Mouse (Mus musculus) liver, embryonic 15.5 days (tissue): ENCODE measurements around the gene Ntn4. TPM values are rescaled to one million over a fixed set of nuclear protein-coding genes. Genes with fewer than 3 reads are reported as not detected.

Experiments
- ATAC-seq: fragments of 200-750 bp; cut with Nextera tagmentation; 2 replicates; pipeline ENCODE4 v1.8.0; 2017; ENCODE audit warnings: moderate number of reproducible peaks, mild to moderate bottlenecking, moderate library complexity; ENCODE audit not compliant: insufficient read depth
- H3K27ac ChIP-seq: fragments of 300-500 bp; sonication (generic); replicated peaks from 2 replicates; pipeline ENCODE4 v1.5.1; 2015; ENCODE audit warnings: mild to moderate bottlenecking, inconsistent platforms
- H3K27me3 ChIP-seq: fragments of 300-500 bp; sonication (generic); 2 replicates; pipeline ENCODE4 v1.6.1; 2015; ENCODE audit warnings: mild to moderate bottlenecking, inconsistent platforms
- H3K36me3 ChIP-seq: fragments of 300-500 bp; sonication (generic); replicated peaks from 2 replicates; pipeline ENCODE4 v1.6.1; 2015; ENCODE audit warnings: moderate library complexity, mild to moderate bottlenecking, inconsistent platforms
- H3K4me1 ChIP-seq: fragments of 300-500 bp; sonication (generic); replicated peaks from 2 replicates; pipeline ENCODE4 v1.6.1; 2015; ENCODE audit warnings: inconsistent platforms
- H3K4me2 ChIP-seq: fragments of 300-500 bp; sonication (generic); 2 replicates; pipeline ENCODE4 v1.6.1; 2015; ENCODE audit warnings: moderate library complexity, mild to moderate bottlenecking, inconsistent platforms
- H3K4me3 ChIP-seq: fragments of 300-500 bp; sonication (generic); replicated peaks from 2 replicates; pipeline ENCODE4 v1.5.1; 2015; ENCODE audit warnings: mild to moderate bottlenecking, inconsistent platforms
- H3K9ac ChIP-seq: fragments of 300-500 bp; sonication (generic); 2 replicates; pipeline ENCODE4 v1.6.1; 2015; ENCODE audit warnings: moderate library complexity, mild to moderate bottlenecking, inconsistent platforms
- H3K9me3 ChIP-seq: fragments of 300-500 bp; sonication (generic); replicated peaks from 2 replicates; pipeline ENCODE4 v1.6.1; 2016; ENCODE audit warnings: inconsistent platforms
- WGBS: fragments of 180-500 bp; shearing (Covaris S2); methylation state at CpG from one replicate; pipeline ENCODE4 v1.1.7; 2015; ENCODE audit warnings: mixed read lengths; ENCODE audit not compliant: insufficient replicate concordance; 5-methylcytosine and 5-hydroxymethylcytosine counted together
- polyA plus RNA-seq: library from polyadenylated mRNA; unstranded; fragments of >200 nt; fragmentation: Nextera tagmentation; extraction: Ambion mirVana; gene quantifications from 2 replicates; pipeline ENCODE4 v1.2.1, GENCODE M21; 2015

The Ntn4 gene
- polyA plus RNA-seq: 0.07 and 0.09 TPM in 2 replicates

- Histone ChIP-seq H3K27me3 (peaks cover 79% of the 10 kb centered on the region), H3K27ac (no peak within 1 kb of the TSS), H3K4me2 (peak within 1 kb of the TSS; percentile 99), H3K4me3 (peak within 1 kb of the TSS; percentile 67), H3K9me3 (no peaks in the 10 kb centered on the region), H3K4me1 (peaks cover 36% of the 10 kb centered on the region), H3K36me3 (no peaks in the 10 kb centered on the region), H3K9ac (peak within 1 kb of the TSS; percentile 69)
- ATAC-seq: no peak
- WGBS: 6% methylated on average over 19 of the region's 30 CpGs
Observed at GRCm38 (mm10) chr10:93640521-93640952, at the start of gene Ntn4. Gene Ntn4, plus strand, starts transcription at chr10:93640681.

DNA sequence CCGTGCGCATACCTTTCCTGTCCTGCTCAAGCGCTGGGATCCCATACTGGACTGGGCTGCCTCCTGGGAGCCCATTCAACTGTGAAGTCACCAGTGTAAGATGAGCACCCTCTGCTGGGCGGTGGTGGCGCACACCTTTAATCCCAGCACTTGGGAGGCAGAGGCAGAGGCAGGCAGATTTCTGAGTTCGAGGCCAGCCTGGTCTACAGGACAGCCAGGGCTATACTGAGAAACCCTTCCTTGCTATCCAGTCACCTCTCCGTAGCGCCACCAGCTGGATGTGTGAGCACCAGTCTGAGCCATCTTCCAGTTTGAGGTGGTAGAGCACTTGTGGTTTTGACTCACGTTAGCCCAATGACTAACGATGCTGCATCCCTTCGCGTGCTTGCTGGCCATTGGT is 48.0 kb upstream of the Ntn4 start:
- peaks cover 25% of the 10 kb centered on the region for H3K4me1 ChIP-seq
- H3K9me3 ChIP-seq: no peaks in the 10 kb centered on the region
- no peaks in the 10 kb centered on the region for H3K27me3 ChIP-seq
- no peak overlapping the region for H3K4me2 ChIP-seq
- no peak overlapping the region for H3K27ac ChIP-seq
- peaks cover 2% of the 10 kb centered on the region for H3K36me3 ChIP-seq
- WGBS: 56% methylated on average over 12 of the region's 12 CpGs
- no peak overlapping the region for H3K9ac ChIP-seq
- no peak for ATAC-seq
- no peak overlapping the region for H3K4me3 ChIP-seq

DNA sequence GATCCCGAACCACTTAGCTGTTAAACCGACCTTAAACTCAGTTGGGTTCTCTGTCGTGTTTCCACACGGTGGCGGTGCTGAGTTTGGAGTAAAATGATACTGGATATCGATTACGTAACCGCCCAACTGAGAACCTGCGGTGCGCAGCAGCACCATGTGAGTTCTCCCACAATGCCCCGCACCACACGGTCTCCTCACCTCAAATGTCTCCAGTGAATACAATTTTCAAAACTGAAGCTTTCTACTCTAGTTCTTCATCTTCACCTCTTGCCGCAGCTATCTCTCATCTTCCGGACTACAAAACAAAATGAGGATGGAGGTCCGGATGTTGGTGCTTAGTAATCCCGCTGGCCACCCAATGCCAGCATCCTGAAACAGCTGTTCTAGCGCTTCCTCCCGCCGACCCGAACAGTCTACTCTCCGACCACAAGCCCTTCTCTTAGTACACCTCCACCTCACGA is 46.4 kb upstream of the Ntn4 start:
- Histone ChIP-seq H3K27me3 (no peaks in the 10 kb centered on the region), H3K4me1 (peaks cover 10% of the 10 kb centered on the region), H3K9ac (peak overlapping the region; percentile 44; the same call in 1 of the 2 replicates), H3K4me3 (peak overlapping the region; percentile 51), H3K36me3 (no peaks in the 10 kb centered on the region), H3K9me3 (no peaks in the 10 kb centered on the region), H3K27ac (no peak overlapping the region), H3K4me2 (peak overlapping the region; percentile 71)
- 1% methylated on average over 22 of the region's 22 CpGs for WGBS
- ATAC-seq: no peak

DNA sequence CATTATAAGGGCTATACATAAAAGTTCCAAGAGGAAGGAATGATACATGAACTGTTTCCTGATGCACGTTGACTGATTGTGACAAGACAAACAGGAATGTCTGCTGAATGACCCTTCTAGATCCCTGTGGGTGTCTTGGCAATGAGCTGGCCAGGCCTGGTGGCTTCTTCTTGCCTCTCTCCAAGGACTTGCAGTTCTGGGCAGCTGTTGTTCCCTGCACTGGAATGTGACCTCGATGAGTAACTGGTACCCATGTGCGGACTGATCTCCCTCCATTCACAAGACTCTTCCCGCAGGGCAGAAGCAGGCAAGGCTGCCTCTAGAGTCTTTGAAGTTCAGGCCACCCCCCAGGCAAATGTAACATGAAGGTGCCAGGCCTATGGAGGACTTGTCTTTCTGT is 44.6 kb upstream of the Ntn4 start:
- WGBS: 62% methylated on average over 4 of the region's 4 CpGs
- H3K9ac ChIP-seq: no peak overlapping the region

DNA sequence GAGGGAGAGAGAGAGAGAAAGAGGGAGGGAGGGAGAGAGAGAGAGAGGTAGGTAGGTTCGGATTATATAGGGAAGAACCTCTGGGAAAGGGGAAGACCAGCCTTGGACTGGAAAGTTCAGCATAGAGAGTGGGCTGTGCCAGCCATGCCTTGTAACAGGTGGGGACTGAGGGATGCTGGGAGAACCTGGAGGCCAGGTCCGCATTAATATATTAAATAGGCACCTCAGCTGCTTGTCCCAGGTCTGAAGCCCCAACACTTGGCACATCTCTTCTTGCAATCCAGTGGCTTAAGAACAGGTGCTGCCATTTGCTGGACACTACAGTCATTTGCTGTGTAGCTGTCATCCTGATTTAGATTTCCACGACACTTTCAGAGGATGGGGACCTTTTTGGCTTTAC is 43.8 kb upstream of the Ntn4 start:
- H3K4me2 ChIP-seq: no peak overlapping the region
- peaks cover 5% of the 10 kb centered on the region; the same call in 1 of the 2 replicates for H3K4me1 ChIP-seq
- no peak for ATAC-seq
- WGBS: 65% methylated on average over 3 of the region's 3 CpGs
- H3K36me3 ChIP-seq: no peaks in the 10 kb centered on the region
- H3K9ac ChIP-seq: no peak overlapping the region
- no peaks in the 10 kb centered on the region for H3K9me3 ChIP-seq
- H3K27ac ChIP-seq: no peak overlapping the region
- H3K4me3 ChIP-seq: no peak overlapping the region
- H3K27me3 ChIP-seq: no peaks in the 10 kb centered on the region

More for the DNA sequence above, 44.6 kb upstream of the Ntn4 start:
- H3K4me1 ChIP-seq: peaks cover 5% of the 10 kb centered on the region; the same call in 1 of the 2 replicates
- no peak overlapping the region for H3K27ac ChIP-seq
- no peaks in the 10 kb centered on the region for H3K27me3 ChIP-seq
- no peaks in the 10 kb centered on the region for H3K9me3 ChIP-seq
- no peak overlapping the region for H3K4me2 ChIP-seq
- ATAC-seq: no peak
- H3K36me3 ChIP-seq: no peaks in the 10 kb centered on the region
- H3K4me3 ChIP-seq: no peak overlapping the region

GRCm38 (mm10) chr10:93602309-93602708 is 38.2 kb upstream of the Ntn4 start:
- no peak overlapping the region for H3K9ac ChIP-seq
- no peaks in the 10 kb centered on the region for H3K4me1 ChIP-seq
- no peak overlapping the region for H3K27ac ChIP-seq
- H3K36me3 ChIP-seq: no peaks in the 10 kb centered on the region
- WGBS: 41% methylated on average over 5 of the region's 5 CpGs
- H3K27me3 ChIP-seq: no peaks in the 10 kb centered on the region
- H3K4me2 ChIP-seq: no peak overlapping the region
- no peak for ATAC-seq
- no peak overlapping the region for H3K4me3 ChIP-seq
- H3K9me3 ChIP-seq: no peaks in the 10 kb centered on the region

DNA sequence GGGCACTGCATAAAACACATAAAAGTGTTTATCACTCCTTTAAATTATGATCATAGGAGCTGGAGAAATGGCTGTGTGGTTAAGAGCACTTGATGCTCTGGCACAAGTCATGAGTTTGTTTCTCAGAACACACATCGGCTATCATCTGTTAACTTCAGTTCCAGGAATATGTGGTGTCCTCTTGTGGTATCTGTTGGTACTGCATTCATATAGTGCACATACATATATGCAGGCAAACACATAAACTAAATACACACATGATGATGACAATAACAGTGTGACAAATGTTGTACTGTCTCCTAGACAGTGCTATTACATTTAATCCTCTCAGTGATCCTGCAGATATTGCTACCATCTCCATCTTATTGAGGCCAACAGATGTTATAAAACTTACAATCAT is 37.2 kb upstream of the Ntn4 start:
- Histone ChIP-seq H3K4me1 (no peaks in the 10 kb centered on the region), H3K36me3 (no peaks in the 10 kb centered on the region), H3K9me3 (no peaks in the 10 kb centered on the region), H3K9ac (no peak overlapping the region), H3K4me2 (no peak overlapping the region), H3K27me3 (no peaks in the 10 kb centered on the region), H3K4me3 (no peak overlapping the region), H3K27ac (no peak overlapping the region)
- WGBS: 87% methylated on average over 1 of the region's 1 CpGs
- no peak for ATAC-seq

DNA sequence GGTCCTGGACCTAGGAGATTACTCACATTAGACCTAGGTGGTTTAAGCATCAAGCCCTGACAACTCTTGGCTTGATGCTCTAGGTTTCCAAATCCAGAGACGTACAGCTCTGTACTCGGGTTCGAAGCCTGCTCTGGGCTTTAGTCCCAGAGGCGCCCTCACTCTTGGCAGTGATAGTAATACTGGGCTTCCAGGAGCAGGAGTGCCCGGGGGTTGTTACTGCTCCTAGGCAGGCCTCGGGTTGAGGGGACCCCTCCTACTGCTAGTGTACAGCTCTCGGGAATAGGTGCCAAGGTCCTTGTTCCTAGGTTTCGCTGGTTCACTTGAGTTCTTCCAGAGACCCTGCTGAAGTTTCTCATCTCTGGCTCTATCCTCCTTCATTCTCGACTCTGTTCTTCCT is 34.2 kb upstream of the Ntn4 start:
- 72% methylated on average over 9 of the region's 9 CpGs for WGBS
- Histone ChIP-seq H3K4me2 (no peak overlapping the region), H3K27ac (no peak overlapping the region), H3K27me3 (no peaks in the 10 kb centered on the region), H3K4me3 (no peak overlapping the region), H3K36me3 (no peaks in the 10 kb centered on the region), H3K4me1 (no peaks in the 10 kb centered on the region), H3K9ac (no peak overlapping the region), H3K9me3 (no peaks in the 10 kb centered on the region)
- ATAC-seq: no peak

DNA sequence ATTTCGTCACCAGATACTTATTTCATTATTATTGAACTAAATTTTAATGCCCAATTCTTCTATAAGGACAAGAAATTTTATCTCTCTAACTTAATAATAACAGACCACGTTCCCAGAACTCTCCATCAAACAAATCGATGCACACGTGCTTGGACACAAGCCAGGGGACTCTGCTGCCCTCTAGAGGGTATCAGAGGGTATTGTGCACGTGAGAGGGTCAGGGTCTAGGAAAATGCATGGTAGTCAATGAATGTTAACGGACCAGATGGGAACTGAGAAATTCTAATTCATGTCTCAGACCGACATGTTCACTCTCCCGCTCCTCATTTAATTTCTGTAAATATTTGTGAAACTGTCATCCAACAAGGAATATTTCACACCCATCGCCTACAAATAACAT is 32.4 kb upstream of the Ntn4 start:
- H3K9me3 ChIP-seq: no peaks in the 10 kb centered on the region
- ATAC-seq: no peak
- WGBS: 64% methylated on average over 9 of the region's 9 CpGs
- H3K9ac ChIP-seq: no peak overlapping the region
- H3K27ac ChIP-seq: no peak overlapping the region
- H3K27me3 ChIP-seq: no peaks in the 10 kb centered on the region
- 0 out of 2 replicates have a peak, but pooled peaks cover 4% of the 10 kb centered on the region for H3K4me1 ChIP-seq
- no peak overlapping the region for H3K4me3 ChIP-seq
- no peaks in the 10 kb centered on the region for H3K36me3 ChIP-seq
- H3K4me2 ChIP-seq: no peak overlapping the region

DNA sequence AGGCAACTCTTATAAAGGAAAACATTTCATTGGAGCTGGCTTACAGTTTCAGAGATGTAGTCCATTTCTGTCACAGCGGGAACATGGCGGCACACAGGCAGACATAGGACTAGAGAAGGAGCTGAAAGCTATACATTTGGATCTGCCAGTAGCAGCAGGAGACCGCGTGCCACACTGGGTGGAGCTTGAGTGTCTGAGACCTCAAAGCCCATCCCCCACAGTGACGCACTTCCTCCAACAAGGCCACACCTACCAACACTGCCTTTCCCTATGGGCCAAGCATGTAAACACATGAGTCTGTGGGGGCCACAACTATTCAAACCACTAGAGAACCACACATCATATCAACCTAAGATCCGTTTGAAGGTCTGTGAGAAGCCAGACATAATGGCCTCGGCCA is 31.2 kb upstream of the Ntn4 start:
- no peak overlapping the region for H3K9ac ChIP-seq
- WGBS: 87% methylated on average over 7 of the region's 7 CpGs
- no peaks in the 10 kb centered on the region for H3K27me3 ChIP-seq
- H3K4me2 ChIP-seq: no peak overlapping the region
- no peak for ATAC-seq
- H3K27ac ChIP-seq: no peak overlapping the region
- H3K9me3 ChIP-seq: no peaks in the 10 kb centered on the region
- no peaks in the 10 kb centered on the region for H3K36me3 ChIP-seq
- no peak overlapping the region for H3K4me3 ChIP-seq
- 0 out of 2 replicates have a peak, but pooled peaks cover 4% of the 10 kb centered on the region for H3K4me1 ChIP-seq

DNA sequence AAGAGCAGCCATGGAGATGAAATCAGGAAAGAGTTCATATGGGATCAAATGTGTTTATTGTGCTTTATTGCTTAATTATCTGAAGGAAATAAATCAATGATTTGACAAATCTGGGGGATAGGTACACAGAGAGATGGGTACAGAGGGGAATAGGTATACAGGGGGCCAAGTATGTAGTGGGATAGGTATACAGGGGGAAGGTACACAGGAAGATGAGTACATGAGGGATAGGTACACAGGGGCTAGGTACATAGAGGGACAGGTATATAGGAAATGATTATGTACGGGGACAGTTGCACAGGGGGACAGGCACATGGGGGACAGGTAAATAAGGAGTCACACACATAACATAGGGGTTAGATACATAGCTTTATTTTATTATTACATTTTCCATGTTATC is 29.6 kb upstream of the Ntn4 start:
- H3K4me2 ChIP-seq: no peak overlapping the region
- H3K4me1 ChIP-seq: peaks cover 4% of the 10 kb centered on the region; the same call in 1 of the 2 replicates
- H3K27me3 ChIP-seq: no peaks in the 10 kb centered on the region
- H3K27ac ChIP-seq: no peak overlapping the region
- no peaks in the 10 kb centered on the region for H3K36me3 ChIP-seq
- H3K4me3 ChIP-seq: no peak overlapping the region
- no peak overlapping the region for H3K9ac ChIP-seq
- no peak for ATAC-seq
- 84% methylated on average over 1 of the region's 1 CpGs for WGBS
- no peaks in the 10 kb centered on the region for H3K9me3 ChIP-seq

DNA sequence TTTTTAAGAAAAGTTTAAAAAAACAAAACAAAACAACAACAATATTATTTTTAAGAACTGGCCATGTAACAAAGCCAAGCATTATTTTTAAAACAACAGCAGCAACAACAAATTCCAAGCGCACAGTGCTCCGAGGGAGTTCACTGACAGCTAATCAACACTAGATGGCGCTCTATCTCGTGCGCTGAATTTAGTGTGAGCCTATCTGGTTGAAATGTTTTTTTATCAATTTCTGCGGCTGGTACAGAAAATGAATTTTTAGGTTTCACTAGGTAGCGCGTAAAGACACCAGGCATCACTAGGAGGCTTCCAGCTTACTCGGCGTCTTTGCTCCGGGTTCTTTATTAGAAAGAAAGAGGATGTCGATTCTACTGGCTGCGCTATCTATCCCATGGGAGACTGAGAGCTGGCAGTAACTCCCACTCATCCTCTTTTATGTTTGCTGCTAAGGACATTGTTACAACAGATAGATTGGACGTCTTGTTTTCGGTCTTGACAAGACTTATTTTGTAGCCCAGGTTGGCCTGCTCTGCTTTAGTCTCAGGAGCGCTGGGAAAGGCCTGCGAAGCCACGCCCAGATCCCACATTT is 29.0 kb upstream of the Ntn4 start:
- H3K4me1 ChIP-seq: peaks cover 4% of the 10 kb centered on the region; the same call in 1 of the 2 replicates
- ATAC-seq: no peak
- WGBS: 38% methylated on average over 18 of the region's 18 CpGs
- no peaks in the 10 kb centered on the region for H3K9me3 ChIP-seq
- no peak overlapping the region for H3K4me3 ChIP-seq
- H3K27ac ChIP-seq: no peak overlapping the region
- H3K36me3 ChIP-seq: no peaks in the 10 kb centered on the region
- H3K4me2 ChIP-seq: 0 out of 2 replicates have a peak overlapping the region, but pooled peaks have one; percentile 20
- no peaks in the 10 kb centered on the region for H3K27me3 ChIP-seq
- H3K9ac ChIP-seq: no peak overlapping the region
